Mouse (Mus musculus) gastrocnemius, adult 18-20 months (tissue): ENCODE measurements around the gene Celf1. TPM values are rescaled to one million over a fixed set of nuclear protein-coding genes. Genes with fewer than 3 reads are reported as not detected.
"Not testable (repeated sequence)": the region's sequence is repeated elsewhere in the genome, so short reads cannot be mapped to it uniquely, and the experiment has no call there.

Experiments
- DNase-seq: peaks from one replicate; pipeline ENCODE4 v3.0.0; 2021; ENCODE audit warnings: low spot score
- total RNA-seq, 2 experiments: library from RNA; stranded (reverse); gene quantifications; 2 replicates each; pipeline ENCODE4 v1.2.3; 2021

Gene Celf1
- total RNA-seq, 2 experiments from 2014 or later, result 50.3 to 63.6 TPM

GRCm38 (mm10) chr2:91019911-91020310 is 79.7 kb downstream of the Celf1 start:
- DNase-seq, result no peak

- DNase-seq, result not testable (repeated sequence)
These were observed 82.1 kb downstream of the Celf1 start for GRCm38 (mm10) chr2:91022266-91022665.

- no peak for DNase-seq
These were observed 82.9 kb downstream of the Celf1 start for GRCm38 (mm10) chr2:91023131-91023530.

- no peak for DNase-seq
These were observed 83.8 kb downstream of the Celf1 start for GRCm38 (mm10) chr2:91023956-91024355.

- DNase-seq, result no peak
These were observed 84.9 kb downstream of the Celf1 start for GRCm38 (mm10) chr2:91025081-91025516.

GRCm38 (mm10) chr2:91026491-91026890 is 86.3 kb downstream of the Celf1 start:
- DNase-seq, result no peak

- peak; percentile 51 for DNase-seq
These were observed 87.4 kb downstream of the Celf1 start for GRCm38 (mm10) chr2:91027391-91028214.

GRCm38 (mm10) chr2:91031216-91031615 is 91.0 kb downstream of the Celf1 start:
- no peak for DNase-seq

- no peak for DNase-seq
These were observed 92.8 kb downstream of the Celf1 start for GRCm38 (mm10) chr2:91033000-91033399.

- peak; percentile 81 for DNase-seq
These were observed 95.2 kb downstream of the Celf1 start, which contains the start of gene Rapsn for GRCm38 (mm10) chr2:91035385-91035784. Gene Rapsn, plus strand, starts transcription at chr2:91035620.

- no peak for DNase-seq
These were observed 101.6 kb downstream of the Celf1 start for GRCm38 (mm10) chr2:91041786-91042185.

- no peak for DNase-seq
These were observed 102.6 kb downstream of the Celf1 start for GRCm38 (mm10) chr2:91042651-91043398.

GRCm38 (mm10) chr2:91044727-91045126 is 104.5 kb downstream of the Celf1 start:
- DNase-seq, result no peak

- DNase-seq, result not testable (repeated sequence)
These were observed 105.6 kb downstream of the Celf1 start for GRCm38 (mm10) chr2:91045805-91046204.

GRCm38 (mm10) chr2:91047359-91047758 is 107.2 kb downstream of the Celf1 start:
- no peak for DNase-seq

GRCm38 (mm10) chr2:91051917-91052316 is 111.7 kb downstream of the Celf1 start:
- DNase-seq, result no peak

- DNase-seq, result no peak
These were observed 112.6 kb downstream of the Celf1 start for GRCm38 (mm10) chr2:91052752-91053151.

- DNase-seq, result no peak
These were observed 113.2 kb downstream of the Celf1 start for GRCm38 (mm10) chr2:91053181-91053933.

GRCm38 (mm10) chr2:91053934-91054382 is 113.8 kb downstream of the Celf1 start, which contains the start of gene Psmc3:
Gene Psmc3, plus strand, starts transcription at chr2:91054009.
- peak; percentile 98 for DNase-seq

GRCm38 (mm10) chr2:91058435-91058834 is 118.3 kb downstream of the Celf1 start:
- DNase-seq, result no peak

GRCm38 (mm10) chr2:91059376-91059775 is 119.2 kb downstream of the Celf1 start:
- DNase-seq, result no peak
